Mouse (Mus musculus): ENCODE data around the gene Gm11992. TPM values are rescaled to one million over a fixed set of nuclear protein-coding genes. Genes with fewer than 3 reads are reported as not detected.

Gene Gm11992
- total RNA-seq (2012; rRNA removed), result not detected in 2 replicates
- total RNA-seq (2014; rRNA removed), result not detected in 2 replicates
- not detected in 2 replicates for polyA plus RNA-seq (2012; ENCODE audit: insufficient read length, low read depth)

DNA sequence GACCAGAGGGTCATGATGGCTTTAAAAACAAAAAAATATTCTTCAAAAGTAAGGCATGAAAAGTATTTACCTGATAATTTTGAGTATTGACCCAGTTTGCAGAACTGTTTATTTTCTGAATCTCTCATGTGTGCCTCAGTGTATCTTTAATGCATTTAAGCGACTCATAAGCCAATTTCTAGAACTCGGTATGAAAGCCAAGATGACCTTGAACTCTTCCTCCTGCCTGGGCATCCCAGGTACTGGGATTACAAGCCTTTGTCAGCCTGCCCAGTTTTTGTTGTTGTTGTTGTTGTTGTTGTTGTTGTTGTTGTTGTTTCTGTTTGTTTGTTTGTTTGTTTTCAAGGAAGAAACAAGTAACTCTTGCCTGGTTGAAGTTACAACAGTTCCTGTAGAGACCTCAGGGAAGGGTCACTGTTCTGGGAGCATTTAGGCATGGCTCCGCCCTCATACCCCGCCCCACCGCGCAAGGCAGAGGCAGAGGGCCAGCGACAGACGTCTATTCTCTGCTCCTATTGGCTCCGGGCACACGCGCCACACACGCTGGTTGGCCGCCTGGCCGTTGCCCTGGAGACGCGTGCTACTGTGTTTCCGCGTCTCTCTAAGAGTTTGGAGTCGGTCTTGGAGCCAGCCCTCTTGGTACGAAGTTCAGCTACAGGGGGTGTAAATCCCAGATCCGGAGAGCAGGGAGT is at the start of gene Gm11992:
Gene Gm11992, plus strand, starts transcription at position 584 of the 692 bp plus-strand sequence.
- no peak within 1 kb of the TSS for H3K4me2 ChIP-seq (ENCODE audit: insufficient read depth, low read depth, poor library complexity, severe bottlenecking)
- H3K36me3 ChIP-seq (replicated peaks in 1 of 2; ENCODE audit: control insufficient read depth in 1 of 2, insufficient read depth in 1 of 2, low read length in 1 of 2), result no peaks in the 10 kb centered on the region
- no peaks in the 10 kb centered on the region for H3K79me2 ChIP-seq (replicated peaks; ENCODE audit: control insufficient read depth, extremely low read depth, insufficient read depth, poor library complexity, severe bottlenecking)
- no peak within 1 kb of the TSS for H3K27ac ChIP-seq (ENCODE audit: insufficient read depth, low read depth)
- H3K4me3 ChIP-seq (replicated peaks in 1 of 3; ENCODE audit: low read depth in 2 of 3, low read length in 2 of 3, poor library complexity in 1 of 3), result no peak within 1 kb of the TSS
- H3K4me1 ChIP-seq (ENCODE audit: control insufficient read depth in 1 of 2, insufficient read depth in 2 of 2), result no peaks in the 10 kb centered on the region
- no peak for TF ChIP-seq RAD21 (IDR thresholded peaks at IDR 0.05; ENCODE audit: low read depth, low read length)
- no peak for TF ChIP-seq TCF12 (IDR thresholded peaks at IDR 0.05; ENCODE audit: low read depth, low read length)
- TF ChIP-seq MAZ (IDR thresholded peaks at IDR 0.05; ENCODE audit: low read depth, low read length), result no peak
- TF ChIP-seq ZKSCAN1 (IDR thresholded peaks at IDR 0.05; ENCODE audit: borderline replicate concordance, low read depth, low read length), result no peak
- no peak for TF ChIP-seq JUND (conservative IDR thresholded peaks at IDR 0.05; ENCODE audit: low read depth, low read length)
- TF ChIP-seq MAX (IDR thresholded peaks at IDR 0.05; ENCODE audit: low read length), result no peak
- no peak for TF ChIP-seq BHLHE40 (IDR thresholded peaks at IDR 0.05; ENCODE audit: low read depth, low read length)
- no peak for TF ChIP-seq POLR2AphosphoS2 (IDR thresholded peaks at IDR 0.05; ENCODE audit: low read depth, low read length)
- no peak for TF ChIP-seq NELFE (IDR thresholded peaks at IDR 0.05; ENCODE audit: low read depth, low read length)
- no peak for TF ChIP-seq ZMIZ1 (IDR thresholded peaks at IDR 0.05; ENCODE audit: low read depth, low read length)
- no peak for TF ChIP-seq CTCF (conservative IDR thresholded peaks at IDR 0.05 in 1 of 2, IDR thresholded peaks at IDR 0.05 in 1 of 2; ENCODE audit: low read depth in 2 of 2, low read length in 2 of 2)
- no peak for TF ChIP-seq ZC3H11A (IDR thresholded peaks at IDR 0.05; ENCODE audit: low read depth, low read length)
- no peak for TF ChIP-seq HCFC1 (IDR thresholded peaks at IDR 0.05; ENCODE audit: low read depth, low read length)
- TF ChIP-seq RCOR1 (conservative IDR thresholded peaks at IDR 0.05; ENCODE audit: low read depth, low read length), result no peak
- TF ChIP-seq NRF1 (IDR thresholded peaks at IDR 0.05; ENCODE audit: low read depth, low read length), result no peak
- no peak for TF ChIP-seq PAX5 (IDR thresholded peaks at IDR 0.05; ENCODE audit: low read length)
- no peak for TF ChIP-seq SMC3 (IDR thresholded peaks at IDR 0.05; ENCODE audit: low read depth, low read length)
- no peak for TF ChIP-seq ZNF384 (IDR thresholded peaks at IDR 0.05; ENCODE audit: low read depth, low read length)
- no peak for DNase-seq (ENCODE audit: extremely low read depth)
- dilution Hi-C loops (cut with MboI; ENCODE audit: extremely low pct_ligation_motif_present, extremely low pct_unique_long_range_greater_than_20kb, low sequenced_read_pairs) (no loop called here), in situ Hi-C loops (cut with MboI; ENCODE audit: low pct_ligation_motif_present, low pct_unique_long_range_greater_than_20kb, low sequenced_read_pairs) (no loop called here)
- H3K9ac ChIP-seq (ENCODE audit: insufficient read depth, low read depth), result no peak within 1 kb of the TSS
- H3K9me3 ChIP-seq (replicated peaks; ENCODE audit: low read length), result no peaks in the 10 kb centered on the region
- peaks cover 76% of the 10 kb centered on the region for H3K27me3 ChIP-seq (replicated peaks)

DNA sequence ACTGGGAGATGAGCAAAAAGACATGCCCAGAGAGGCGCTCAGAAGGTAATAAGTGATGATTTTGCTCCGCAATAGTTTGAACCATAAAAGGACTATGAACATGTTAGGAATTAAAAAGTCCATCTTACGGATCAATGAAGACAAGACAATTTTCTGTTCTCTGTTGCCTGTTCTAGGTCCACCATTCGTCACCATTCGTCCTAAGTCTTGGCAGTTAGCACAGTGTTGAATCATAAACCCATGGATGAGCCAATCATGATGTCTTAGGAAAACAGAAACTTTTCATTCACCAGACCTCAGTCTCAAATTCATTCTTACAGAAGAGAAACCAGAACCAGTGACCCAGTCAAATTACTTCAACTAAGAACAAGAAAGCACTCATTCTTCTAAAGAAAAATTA is 39.6 kb upstream of the Gm11992 start:
- no peak overlapping the region for H3K27ac ChIP-seq (ENCODE audit: insufficient read depth, low read depth)
- no peak for TF ChIP-seq MAFK (IDR thresholded peaks at IDR 0.05; ENCODE audit: insufficient replicate concordance, low read length)
- no peak for TF ChIP-seq USF1 (IDR thresholded peaks at IDR 0.05; ENCODE audit: low read depth, low read length)
- no peak for TF ChIP-seq TCF12 (IDR thresholded peaks at IDR 0.05; ENCODE audit: low read depth, low read length)
- no peak for TF ChIP-seq MYC (IDR thresholded peaks at IDR 0.05; ENCODE audit: low read depth, low read length)
- TF ChIP-seq MXI1 (IDR thresholded peaks at IDR 0.05; ENCODE audit: low read depth, low read length), result no peak
- no peak for TF ChIP-seq UBTF (IDR thresholded peaks at IDR 0.05; ENCODE audit: low read depth, low read length)
- TF ChIP-seq JUND (conservative IDR thresholded peaks at IDR 0.05; ENCODE audit: low read depth, low read length), result no peak
- no peak for TF ChIP-seq GABPA (IDR thresholded peaks at IDR 0.05; ENCODE audit: insufficient replicate concordance, low read depth, low read length)
- H3K9me3 ChIP-seq (replicated peaks; ENCODE audit: low read length), result no peaks in the 10 kb centered on the region
- in situ Hi-C loops (cut with MboI; ENCODE audit: low pct_ligation_motif_present, low pct_unique_long_range_greater_than_20kb, low sequenced_read_pairs), result no loop called here
- no peak overlapping the region for H3K9ac ChIP-seq (ENCODE audit: insufficient read depth, low read depth)
- H3K4me3 ChIP-seq (replicated peaks in 1 of 3; ENCODE audit: low read depth in 2 of 3, low read length in 2 of 3, poor library complexity in 1 of 3), result no peak overlapping the region
- H3K36me3 ChIP-seq (replicated peaks in 1 of 2; ENCODE audit: control insufficient read depth in 1 of 2, insufficient read depth in 1 of 2, low read length in 1 of 2), result peaks cover 39 to 52% of the 10 kb centered on the region in 2 experiments
- peaks cover 2 to 23% of the 10 kb centered on the region in 2 experiments; a peak in 3 of 4 replicates for H3K4me1 ChIP-seq (ENCODE audit: control insufficient read depth in 1 of 2, insufficient read depth in 2 of 2)
- no peak overlapping the region for H3K4me2 ChIP-seq (ENCODE audit: insufficient read depth, low read depth, poor library complexity, severe bottlenecking)
- H3K79me2 ChIP-seq (replicated peaks; ENCODE audit: control insufficient read depth, extremely low read depth, insufficient read depth, poor library complexity, severe bottlenecking), result peaks cover 14% of the 10 kb centered on the region
- dilution Hi-C loops (cut with MboI; ENCODE audit: extremely low pct_ligation_motif_present, extremely low pct_unique_long_range_greater_than_20kb, low sequenced_read_pairs), result no loop called here
- DNase-seq (ENCODE audit: extremely low read depth), result no peak
- peaks cover 14% of the 10 kb centered on the region for H3K27me3 ChIP-seq (replicated peaks)
